Mouse (Mus musculus): ENCODE measurements around the gene 1500009C09Rik.

GRCm38 (mm10) chr15:82221104-82221860 lies 30.9 kb upstream of the 1500009C09Rik start:
- TF ChIP-seq GATA1 (IDR thresholded peaks at IDR 0.05; ENCODE audit: borderline replicate concordance, low read length), result no peak
- no peak for TF ChIP-seq FLI1 (IDR thresholded peaks at IDR 0.05; ENCODE audit: low read length)
